Comparison of ENCODE assay signal across 9 mouse cellular contexts in genomic region chr14:99299022-99299481, GRCm38 (mm10). TPM values are rescaled to one million over a fixed set of nuclear protein-coding genes. Genes with fewer than 3 reads are reported as not detected.
DNase-seq lines count a peak whose midpoint lies in the region; ATAC-seq lines count a peak whose summit lies in the region.
"Had no signal": no experiment of that assay in that cellular context is flagged by ENCODE, and none has a peak within 500 bp of the region (broad histone marks: within the 10 kb centered on the region; RNA-seq: fewer than 3 reads in every experiment).

No protein-coding gene starts in this region.

- no peaks in the 10 kb centered on the region for H3K36me3 ChIP-seq in hindbrain, embryonic 15.5 days

- H3K4me2 ChIP-seq in hindbrain, embryonic 15.5 days = peak overlapping the region; percentile 99

- peak; percentile 26 for DNase-seq in adipocyte (ENCODE audit: low spot score)
- DNase-seq in gastrocnemius, adult 18-20 months (ENCODE audit: low spot score) = peak; percentile 58
- peak; percentile 43 to 63 for DNase-seq in left cerebral cortex, postnatal 14 days (ENCODE audit: low spot score in 2 of 2)
- peak; percentile 33 to 39 for DNase-seq in right cerebral cortex, postnatal 36 days (ENCODE audit: low spot score in 2 of 2)
- peak; percentile 63 for DNase-seq in yolk sac, embryonic 10.5 days (ENCODE audit: low spot score)

- peak; percentile 7; the same call in 1 of the 2 replicates for ATAC-seq in common myeloid progenitor, adult 5-6 weeks (replicated peaks; ENCODE audit: low read depth, poor library complexity, severe bottlenecking)
- ATAC-seq in hindbrain, embryonic 15.5 days (ENCODE audit: low FRiP score, low read depth) = peak; percentile 82
- ATAC-seq in megakaryocyte progenitor cell, adult 5-6 weeks (replicated peaks; ENCODE audit: poor library complexity) = peak; percentile 30

- H3K27ac ChIP-seq in hindbrain, embryonic 15.5 days (replicated peaks) = peak overlapping the region; percentile 61
- H3K27ac ChIP-seq: macrophage had no signal

- 2% methylated on average over 33 of the region's 60 CpGs for WGBS in hindbrain, embryonic 15.5 days

- peak overlapping the region; percentile 88 for H3K4me3 ChIP-seq in hindbrain, embryonic 15.5 days

- peaks cover 20% of the 10 kb centered on the region for H3K27me3 ChIP-seq in hindbrain, embryonic 15.5 days

- intact Hi-C loops in left cerebral cortex, postnatal 14 days (cut with DNase I) = loop anchor here (5.0 kb wide), 3 partner anchors 157 to 593 kb away; no protein-coding TSS in a partner anchor

- peaks cover 12% of the 10 kb centered on the region for H3K4me1 ChIP-seq in hindbrain, embryonic 15.5 days (replicated peaks)

- peak overlapping the region; percentile 73 for H3K9ac ChIP-seq in hindbrain, embryonic 15.5 days

- no peaks in the 10 kb centered on the region for H3K9me3 ChIP-seq in hindbrain, embryonic 15.5 days

RNA-seq across cellular contexts. Expression of gene Klf5, which starts 0.6 kb away (rescaled TPM):
- 1.2 and 1.3 TPM in 2 replicates for total RNA-seq in common myeloid progenitor, adult 5-6 weeks (2017)
- total RNA-seq in gastrocnemius, adult 18-20 months (2021) = 1 to 10 TPM; 3.9 to 5.9 TPM
- 3.8 and 4.7 TPM in 2 replicates for polyA plus RNA-seq in hindbrain, embryonic 15.5 days (2015; fragmentation: Nextera tagmentation; extraction: Ambion mirVana)
- 10 to 100 TPM; 13.6 to 16.3 TPM for total RNA-seq in left cerebral cortex, postnatal 14 days (2021)
- total RNA-seq in megakaryocyte progenitor cell, adult 5-6 weeks (2015) = 2.4 and 3.6 TPM in 2 replicates
- 1.2 and 1.5 TPM in 2 replicates for total RNA-seq in megakaryocyte progenitor cell, adult 5-6 weeks (2017)
- polyA plus RNA-seq: macrophage had no signal

Comparison
In these comparisons a context has a peak if more than half of its experiments do, and no peak if none do; other contexts are left out.
1. Peak in every context shown above with its lines: DNase-seq, ATAC-seq, H3K4me3 ChIP-seq and H3K27ac ChIP-seq.
2. ATAC-seq: peak in every context shown above with its lines; median percentile 82 in hindbrain, embryonic 15.5 days; 30 in megakaryocyte progenitor cell, adult 5-6 weeks; 7 in common myeloid progenitor, adult 5-6 weeks.